Mouse (Mus musculus) urinary bladder, adult 18-20 months (tissue): ENCODE data around the gene Kmt2e.
"Not testable (repeated sequence)": the region's sequence is repeated elsewhere in the genome, so short reads cannot be mapped to it uniquely, and the experiment has no call there.

Experiments used
- DNase-seq, 2 experiments: peaks; one replicate each; pipeline ENCODE4 v3.0.0; 2022; ENCODE audit warnings: low spot score in 2 of 2, mixed read lengths in 2 of 2

Kmt2e gene

DNA sequence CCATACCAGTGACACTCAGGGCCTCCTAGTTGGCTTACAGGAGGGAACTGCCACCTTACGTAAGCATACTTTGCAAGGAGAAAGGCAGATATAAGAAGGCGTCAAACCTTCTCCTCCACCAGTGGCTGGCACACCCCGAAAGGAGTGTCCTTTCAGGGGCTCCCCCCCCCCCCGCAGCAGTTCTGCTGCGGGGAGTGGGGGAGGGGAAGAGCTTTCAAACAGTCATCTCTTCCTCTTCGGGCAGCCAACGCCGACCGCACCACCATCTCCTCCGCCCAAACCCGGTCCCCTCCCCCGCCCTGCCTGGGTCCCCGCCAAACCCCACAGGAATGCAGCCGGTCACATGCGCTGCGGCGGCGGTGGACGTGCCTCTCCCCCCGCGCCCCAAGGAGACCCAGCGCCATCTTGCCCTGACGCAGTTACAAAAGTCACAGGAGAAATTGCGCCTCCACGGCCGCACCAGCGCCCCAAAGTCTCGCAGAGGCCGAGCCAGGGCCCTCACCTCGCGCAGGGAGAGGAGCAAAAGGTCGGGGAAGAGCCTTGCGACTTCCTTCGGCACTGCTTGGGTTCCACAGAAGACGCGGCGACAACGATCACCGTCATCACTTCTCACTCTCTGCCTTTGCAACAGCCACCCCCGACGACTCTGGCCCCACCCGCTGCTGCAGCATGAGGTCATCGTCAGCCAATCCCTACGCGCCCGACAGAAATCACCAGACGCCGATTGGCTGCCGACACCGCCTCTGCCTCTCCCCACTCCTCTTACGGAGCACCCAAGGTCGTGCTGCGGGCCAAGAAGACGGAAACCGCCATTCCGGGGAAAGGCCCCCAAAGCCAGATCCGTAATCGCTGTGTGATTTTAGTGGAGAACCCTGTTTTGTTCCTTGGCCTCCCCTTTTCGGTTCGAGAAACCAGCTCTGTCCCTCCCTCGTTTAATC, 1.3 kb upstream of the Kmt2e start:
- peak; percentile 97 to 99 for DNase-seq

DNA sequence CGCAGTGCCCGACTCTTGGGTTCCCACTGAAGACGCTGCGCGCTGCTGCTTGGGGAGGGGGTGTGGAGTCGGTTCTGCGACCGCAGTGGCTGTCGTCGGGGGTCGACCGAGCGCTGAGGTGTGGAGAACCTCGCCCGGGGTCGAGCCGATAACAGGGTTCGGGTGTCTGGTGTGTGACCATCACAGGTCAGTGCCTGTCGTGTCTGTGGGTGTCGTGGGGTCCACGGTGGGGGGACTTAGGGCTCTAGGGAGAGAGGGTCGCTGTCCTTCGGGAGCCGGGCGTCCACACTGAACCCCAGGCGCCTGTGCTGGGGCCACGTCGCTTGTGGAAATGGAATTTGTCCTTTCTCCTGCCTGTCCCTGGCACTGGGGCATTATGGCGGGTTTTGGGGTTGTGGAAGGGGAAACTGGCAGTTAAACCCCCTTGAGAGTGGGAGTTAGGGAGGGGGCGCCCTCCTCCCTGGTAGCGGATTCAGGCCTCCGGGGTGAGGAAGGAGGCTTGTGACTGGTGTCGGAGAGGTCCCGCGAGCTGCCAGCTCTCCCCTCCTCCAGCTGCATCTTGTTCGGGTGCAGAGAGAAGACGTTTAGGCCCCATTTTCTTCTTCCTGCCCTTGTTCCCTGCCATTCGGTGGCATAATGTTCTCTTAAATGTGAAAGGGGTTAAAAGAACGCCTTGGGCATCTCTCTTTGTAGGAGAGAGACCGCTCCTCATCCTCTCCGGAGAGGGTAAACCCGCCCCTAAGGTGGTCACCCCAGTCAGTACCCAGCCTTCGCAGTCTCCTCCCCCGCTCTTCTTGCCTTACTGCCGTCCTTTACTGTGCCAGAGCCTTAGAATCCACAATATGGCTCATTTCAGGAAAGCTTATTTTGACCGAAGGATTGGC, 599 bp downstream of the Kmt2e start:
- DNase-seq: peak; percentile 43 to 63

DNA sequence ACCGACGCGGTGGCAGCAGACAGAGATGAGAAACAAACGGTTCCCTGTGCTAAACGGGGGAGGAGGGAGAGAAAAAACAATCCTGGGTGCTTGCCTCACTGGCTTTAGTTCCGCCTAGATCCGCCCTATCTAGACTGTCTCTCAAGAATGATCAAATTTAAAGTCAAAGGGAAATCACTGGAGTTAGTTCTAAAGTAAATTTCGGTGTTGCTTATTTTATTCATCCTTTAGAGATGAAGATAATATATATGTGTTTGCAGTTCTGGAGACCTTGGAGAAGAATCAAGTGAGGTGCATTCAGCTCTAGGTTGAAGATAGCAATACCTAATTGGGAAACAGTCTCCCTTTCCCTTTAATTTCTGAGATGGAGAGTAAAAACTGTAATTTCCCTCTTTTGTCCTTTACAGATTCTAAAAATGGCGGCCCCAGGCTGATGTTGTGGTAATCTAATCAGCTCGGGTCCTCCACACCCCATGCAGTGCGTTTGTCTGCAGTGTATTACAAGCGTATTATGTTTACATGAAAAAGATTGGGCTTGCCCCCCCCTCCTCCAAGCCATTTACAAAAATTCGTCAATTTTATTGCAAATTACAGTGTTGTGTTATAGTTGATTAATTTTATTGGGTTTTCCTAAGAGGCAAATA, 1.4 kb downstream of the Kmt2e start:
- no peak for DNase-seq

DNA sequence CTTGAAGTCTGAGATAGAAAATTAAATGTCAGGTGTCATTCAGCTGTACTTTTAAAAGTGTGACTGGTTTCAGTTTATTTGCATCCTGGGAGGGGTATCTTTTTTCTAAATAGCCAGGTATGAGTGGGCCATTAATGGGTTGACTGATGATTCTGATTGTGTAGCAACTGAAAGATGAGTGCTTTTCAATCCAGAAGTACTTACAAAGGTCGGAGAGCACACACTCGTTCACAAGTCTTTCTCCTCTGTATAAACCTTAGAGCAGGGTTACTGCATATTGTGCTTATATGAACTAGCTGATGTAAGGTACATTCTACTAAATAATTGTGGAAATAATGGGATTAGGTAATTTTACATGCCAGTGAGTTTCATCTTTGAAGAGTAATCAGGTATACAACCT, 2.5 kb downstream of the Kmt2e start:
- no peak for DNase-seq

DNA sequence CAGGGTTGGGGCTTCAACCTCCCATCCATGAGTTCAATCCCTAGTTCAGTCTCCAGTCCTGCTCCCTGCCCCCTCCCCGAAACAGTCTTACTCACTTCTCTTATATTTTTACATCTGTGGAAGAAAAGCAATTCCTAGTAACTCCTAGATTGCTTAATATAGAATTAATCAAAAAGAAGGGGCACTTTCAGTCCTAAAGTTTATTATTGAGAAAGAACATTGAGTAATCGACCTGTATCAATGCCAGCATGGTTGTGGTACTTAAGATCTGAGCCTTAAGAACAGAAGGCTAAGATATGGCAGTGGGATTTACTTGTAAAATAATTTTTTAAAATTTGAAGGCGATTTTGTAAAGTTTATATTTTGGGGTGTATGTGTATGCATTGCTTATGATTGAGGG, 5.6 kb downstream of the Kmt2e start:
- DNase-seq: no peak

DNA sequence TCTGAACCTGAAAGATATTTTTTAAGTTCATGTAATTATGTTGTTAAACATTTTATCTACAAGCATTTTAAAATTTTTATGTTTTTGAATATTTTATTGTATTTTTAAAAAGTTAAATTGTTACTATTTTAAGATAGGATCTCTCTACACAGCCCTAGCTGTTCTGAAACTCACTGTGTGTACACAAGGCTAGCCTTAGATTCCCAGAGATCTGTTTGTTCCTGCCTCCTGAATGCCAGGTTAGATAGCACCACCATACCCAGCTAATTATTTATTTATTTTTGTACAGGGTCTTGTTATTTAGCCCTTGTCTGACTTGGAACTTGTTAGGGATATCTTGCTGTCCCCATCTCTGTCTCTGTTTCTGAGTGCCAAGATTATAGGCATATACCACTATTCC, 6.3 kb downstream of the Kmt2e start:
- no peak for DNase-seq

DNA sequence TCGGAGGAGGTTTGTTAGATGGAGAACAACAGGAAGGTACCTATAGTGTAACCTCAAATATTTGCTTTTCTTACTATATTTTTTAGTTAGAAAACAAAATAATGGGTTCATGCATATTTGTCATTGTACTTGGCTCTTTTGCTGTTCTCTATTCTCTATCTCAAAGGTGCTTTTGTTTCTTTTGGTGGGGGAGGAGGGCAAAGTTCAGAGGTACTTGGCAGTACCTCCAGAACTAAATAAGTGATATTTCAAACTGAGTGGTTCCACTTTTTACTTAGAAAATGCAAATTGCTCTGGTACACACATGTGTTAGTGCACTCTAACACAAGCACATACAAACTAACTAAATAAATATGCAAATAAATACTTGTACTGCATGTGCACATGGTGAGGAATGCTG, 7.7 kb downstream of the Kmt2e start:
- DNase-seq: no peak

DNA sequence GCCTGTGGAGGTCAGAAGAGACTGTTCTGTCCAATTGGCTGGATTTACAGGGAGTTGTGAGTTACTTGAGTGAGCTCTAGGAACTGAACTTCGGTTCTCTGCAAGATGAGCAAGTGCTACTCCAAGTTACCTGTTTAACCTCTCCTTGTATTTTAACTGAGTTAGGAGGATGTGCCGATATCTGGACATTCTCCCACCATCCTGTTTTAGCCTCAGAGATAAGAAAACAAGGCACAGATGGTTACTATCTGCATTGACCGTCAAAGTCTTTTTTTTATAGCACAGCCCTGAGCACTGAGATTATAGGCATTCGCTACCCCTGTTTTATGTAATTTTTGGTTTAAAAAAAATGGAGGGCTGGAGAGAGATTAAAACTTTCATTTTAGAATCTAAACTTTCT, 10.2 kb downstream of the Kmt2e start:
- DNase-seq: no peak

DNA sequence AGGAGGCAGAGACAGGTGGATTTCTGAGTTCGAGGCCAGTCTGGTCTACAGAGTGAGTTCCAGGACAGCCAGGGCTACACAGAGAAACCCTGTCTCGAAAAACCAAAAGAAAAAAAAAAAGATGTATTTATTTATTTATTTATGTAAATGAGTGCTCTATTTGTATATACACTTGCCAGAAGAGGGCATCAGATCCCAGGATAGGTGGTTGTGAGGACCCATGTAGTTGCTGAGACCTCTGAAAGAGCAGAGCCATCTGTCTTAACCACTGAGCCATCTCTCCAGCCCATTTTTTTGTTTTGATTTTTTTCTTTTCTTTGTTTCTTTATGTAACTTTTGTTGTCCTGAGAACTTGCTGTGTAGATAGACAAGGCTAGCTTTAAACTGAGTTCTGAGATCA, 19.3 kb downstream of the Kmt2e start:
- DNase-seq: not testable (repeated sequence)

DNA sequence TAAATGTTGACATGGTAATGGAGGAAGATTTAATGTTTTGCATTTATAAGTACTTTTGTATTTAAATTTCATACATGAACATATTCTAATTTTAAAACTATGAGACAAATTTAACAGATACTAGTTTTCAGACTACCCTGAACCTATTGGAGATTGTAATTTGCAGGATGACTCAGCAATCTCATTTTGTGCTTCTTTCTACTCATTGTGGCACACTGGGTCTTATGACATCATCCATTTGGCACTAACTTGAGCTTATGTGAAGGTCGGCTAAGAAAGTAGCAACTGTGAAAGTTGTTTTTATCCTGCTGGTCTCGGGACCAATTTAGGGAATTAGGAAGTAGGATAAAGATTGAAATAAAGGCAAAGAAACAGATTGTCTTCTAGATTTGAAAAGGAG, 27.4 kb downstream of the Kmt2e start:
- DNase-seq: no peak

DNA sequence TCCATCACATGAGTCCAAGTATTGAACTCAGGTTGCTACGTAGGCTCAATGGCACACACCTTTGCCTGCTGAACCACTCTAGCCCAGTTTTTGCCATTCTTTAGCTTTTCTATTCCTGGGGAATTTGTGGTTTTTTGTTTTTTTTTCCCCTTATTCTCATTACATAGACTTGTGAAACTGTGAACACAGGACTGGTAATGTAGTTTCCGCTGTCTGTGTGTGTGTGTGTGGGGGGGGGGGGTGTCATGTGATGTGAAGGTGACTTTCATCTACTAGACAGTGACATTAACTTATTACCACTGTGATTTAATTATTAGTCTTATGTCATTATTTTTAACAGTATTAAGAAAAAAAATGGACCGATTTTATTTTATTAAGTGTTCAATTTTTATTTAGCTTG, 30.0 kb downstream of the Kmt2e start:
- no peak for DNase-seq

DNA sequence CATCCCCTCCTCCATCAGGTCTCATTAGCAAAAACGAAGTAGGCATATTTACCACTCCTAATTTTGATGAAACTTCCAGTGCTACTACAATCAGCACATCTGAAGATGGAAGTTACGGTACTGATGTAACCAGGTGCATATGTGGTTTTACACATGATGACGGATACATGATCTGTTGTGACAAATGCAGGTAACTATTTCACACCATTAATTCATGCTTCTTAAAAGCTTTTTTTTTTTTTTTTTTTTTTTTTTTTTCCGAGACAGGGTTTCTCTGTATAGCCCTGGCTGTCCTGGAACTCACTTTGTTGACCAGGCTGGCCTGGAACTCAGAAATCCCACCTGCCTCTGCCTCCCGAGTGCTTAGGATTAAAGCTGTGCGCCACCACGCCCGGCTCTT, 30.5 kb downstream of the Kmt2e start:
- DNase-seq: no peak

DNA sequence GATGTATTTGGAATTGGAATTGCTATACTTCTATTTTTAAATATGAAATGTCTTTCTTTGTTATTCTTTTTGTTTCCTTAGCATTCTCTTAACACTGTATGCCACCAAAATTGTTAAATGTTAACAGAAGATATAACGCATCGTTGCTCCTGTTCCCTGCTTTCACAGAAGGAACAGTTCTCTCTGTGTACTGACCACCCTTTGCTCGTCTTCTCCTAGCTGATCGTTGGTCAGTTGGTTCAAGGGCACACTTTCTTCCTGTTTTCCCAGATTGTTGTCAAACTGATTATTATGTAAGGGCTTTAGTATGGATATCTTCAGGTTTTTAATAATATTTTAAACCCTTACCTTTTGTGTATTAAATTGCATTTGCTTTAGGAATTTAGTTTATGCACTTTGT, 32.3 kb downstream of the Kmt2e start:
- no peak for DNase-seq

DNA sequence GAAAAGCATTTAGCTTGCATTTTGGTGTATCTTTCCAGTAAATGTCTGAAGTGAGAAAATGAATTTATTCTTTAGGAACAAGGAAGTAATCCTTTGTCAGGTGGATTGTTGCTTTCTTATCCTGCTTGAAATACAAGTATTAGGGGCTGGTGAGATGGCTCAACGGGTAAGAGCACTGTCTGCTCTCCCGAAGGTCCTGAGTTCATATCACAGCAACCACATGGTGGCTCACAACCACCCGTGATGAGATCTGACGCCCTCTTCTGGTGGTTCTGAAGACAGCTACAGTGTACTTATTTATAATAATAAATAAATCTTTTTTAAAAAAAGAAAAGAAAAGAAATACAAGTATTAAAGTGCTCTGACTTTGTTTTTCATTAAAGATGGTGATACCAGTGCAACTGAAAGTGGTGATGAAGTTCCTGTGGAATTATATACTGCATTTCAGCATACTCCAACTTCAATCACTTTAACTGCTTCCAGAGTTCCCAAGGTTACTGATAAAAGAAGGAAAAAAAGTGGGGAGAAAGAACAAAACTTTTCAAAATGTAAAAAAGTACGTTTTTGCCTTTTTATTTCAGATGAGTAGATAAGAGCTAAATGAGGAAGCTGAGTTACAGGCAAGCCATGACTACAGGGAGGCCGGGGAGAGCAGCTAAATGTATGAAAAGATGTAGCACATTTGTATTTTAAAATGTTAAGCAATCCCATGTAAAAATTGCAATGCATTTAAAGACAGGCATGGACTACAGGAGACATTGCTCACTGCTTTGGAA, 39.0 kb downstream of the Kmt2e start:
- no peak for DNase-seq

DNA sequence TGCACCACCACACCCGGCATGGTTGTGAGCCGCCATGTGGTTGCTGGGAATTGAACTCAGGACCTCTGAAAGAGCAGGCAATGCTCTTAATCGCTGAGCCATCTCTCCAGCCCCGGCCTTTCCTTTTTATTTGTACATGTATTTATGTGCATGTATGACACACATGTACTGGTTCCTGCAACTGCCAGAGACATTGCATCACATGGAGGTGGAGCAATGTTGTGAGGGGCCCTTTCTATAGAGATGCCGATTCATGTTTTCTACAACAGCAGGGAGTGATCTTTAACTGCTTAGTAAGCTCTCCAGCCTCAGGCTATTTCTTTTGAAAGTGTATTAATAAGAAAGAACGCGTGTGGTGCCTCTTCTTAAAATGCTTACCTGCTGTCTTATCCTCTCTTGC, 49.6 kb downstream of the Kmt2e start:
- DNase-seq: no peak

DNA sequence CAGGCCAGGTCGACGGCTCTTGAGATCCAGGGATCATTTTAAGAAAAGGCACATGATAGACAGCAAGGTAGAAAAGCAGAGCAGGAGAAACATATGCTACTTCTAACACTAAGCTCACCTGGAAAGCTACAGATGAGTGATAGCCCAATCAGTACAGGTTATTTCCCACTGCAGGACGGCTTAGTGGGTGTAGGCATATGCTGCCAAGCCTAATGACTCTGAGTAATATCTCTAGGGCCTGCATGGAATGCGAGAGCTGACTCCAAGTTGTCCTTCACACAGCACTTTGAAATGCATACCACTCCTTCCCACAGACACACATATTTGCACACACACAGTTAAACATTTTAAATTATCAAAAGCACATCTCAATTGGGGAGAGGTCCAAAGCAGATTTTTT, 55.0 kb downstream of the Kmt2e start:
- no peak for DNase-seq

DNA sequence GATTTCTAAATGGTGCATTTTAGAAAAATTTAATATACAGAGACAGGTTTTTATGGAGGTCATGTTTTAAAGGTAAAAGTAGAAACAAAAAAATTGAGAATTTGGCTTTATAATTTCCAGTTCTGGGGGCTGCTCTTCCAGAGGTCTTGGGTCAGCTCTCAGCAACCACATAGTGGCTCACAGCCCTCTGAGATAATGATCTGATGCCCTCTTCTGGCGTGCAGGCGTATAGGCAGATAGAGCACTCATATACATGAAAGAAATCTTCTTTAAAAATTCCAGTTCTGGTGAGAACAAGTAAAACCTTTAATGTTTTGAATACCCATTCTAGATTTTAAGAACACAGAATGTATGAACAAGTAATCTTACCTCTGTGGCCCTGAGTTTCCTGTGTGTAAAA, 56.6 kb downstream of the Kmt2e start:
- DNase-seq: no peak

DNA sequence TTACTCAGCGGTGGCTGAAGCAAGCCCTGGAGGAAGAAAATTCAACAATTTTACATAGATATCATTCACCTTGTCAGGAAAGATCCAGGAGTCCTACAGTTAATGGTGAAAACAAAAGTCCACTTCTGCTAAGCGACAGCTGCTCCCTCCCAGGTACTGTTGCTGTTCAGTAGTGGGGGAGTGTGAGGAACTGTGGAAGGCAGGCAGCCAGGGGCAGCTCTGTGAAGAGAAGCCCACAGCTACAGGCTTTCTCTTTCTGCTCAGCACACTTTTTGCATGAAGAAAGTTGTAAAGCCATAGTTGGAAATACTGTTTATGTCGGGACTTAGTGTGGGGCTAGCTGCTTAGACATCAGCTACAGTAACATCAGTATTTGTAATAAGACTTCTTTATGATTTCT, 62.2 kb downstream of the Kmt2e start:
- no peak for DNase-seq

DNA sequence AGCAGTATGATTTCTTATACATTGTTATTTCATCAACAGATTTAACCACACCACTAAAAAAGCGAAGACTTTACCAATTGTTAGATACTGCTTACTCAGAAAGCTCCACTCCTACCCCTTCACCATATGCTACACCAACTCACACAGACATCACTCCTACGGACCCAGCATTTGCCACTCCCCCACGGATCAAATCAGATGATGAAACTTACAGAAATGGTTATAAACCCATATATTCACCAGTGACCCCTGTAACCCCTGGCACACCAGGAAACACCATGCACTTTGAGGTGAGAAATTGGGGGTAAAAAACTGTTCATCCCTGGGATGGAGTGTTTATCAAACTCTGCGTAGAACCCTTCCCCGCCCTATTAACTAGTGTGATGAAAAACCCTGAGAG, 62.7 kb downstream of the Kmt2e start:
- no peak for DNase-seq

DNA sequence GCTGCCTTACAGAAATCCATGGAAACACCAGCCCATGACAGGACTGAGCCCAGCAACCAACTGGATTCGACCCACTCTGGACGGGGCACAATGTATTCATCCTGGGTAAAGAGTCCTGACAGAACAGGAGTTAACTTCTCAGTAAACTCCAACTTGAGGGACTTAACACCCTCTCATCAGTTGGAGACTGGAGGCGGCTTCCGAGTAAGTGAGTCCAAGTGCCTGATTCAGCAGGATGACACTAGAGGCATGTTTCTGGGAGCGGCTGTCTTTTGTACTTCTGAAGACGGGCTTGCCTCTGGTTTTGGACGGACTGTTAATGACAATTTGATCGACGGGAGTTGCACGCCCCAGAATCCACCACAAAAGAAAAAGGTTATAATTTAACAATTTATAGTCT, 63.7 kb downstream of the Kmt2e start:
- DNase-seq: no peak

DNA sequence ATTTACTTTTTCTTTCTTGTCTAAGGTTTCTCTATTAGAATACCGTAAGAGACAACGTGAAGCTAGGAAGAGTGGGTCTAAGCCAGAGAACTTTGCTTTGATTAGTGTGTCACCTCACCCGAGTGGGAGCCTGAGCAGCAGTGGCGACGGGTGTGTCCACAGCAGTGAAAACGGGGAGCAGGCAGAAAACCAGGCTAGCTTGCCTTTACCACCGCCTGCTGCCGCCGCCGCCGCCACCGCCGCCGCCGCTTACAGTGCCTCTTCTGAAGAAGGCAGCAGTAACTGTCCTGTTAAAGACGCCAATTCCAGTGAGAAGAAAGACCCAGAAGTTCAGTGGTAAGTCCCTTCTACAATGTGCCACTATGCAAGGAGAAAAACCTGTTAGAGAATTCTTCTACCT, 65.0 kb downstream of the Kmt2e start:
- no peak for DNase-seq

DNA sequence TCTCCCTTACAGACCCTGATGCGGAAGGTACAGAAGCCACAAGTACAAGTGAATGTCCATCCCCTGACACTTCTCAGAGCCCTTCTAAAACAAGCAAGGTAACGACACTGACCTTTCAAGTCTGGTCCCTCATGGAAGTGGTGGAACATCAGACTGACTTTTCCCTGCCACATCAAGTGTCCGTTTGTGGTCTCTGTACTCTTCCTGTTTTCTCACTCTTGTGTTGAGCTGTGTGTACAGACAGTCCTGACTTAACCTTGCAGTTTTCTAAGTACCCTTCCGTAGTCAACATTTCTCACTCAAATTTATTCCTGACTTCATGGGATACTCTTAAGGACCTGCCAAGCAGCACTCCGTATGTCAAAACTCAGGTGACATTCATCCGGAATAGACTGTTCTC, 66.5 kb downstream of the Kmt2e start:
- DNase-seq: no peak
